8 mouse cellular contexts compared by ENCODE assay signal in genomic region chr11:102040138-102040524, GRCm38 (mm10). TPM values are rescaled to one million over a fixed set of nuclear protein-coding genes. Genes with fewer than 3 reads are reported as not detected.
DNase-seq lines count a peak whose midpoint lies in the region; ATAC-seq lines count a peak whose summit lies in the region.

No protein-coding gene starts in this region.

- no peak overlapping the region for H3K4me3 ChIP-seq in intestine, embryonic 15.5 days (replicated peaks)
- H3K4me3 ChIP-seq in limb, embryonic 10.5 days, result no peak overlapping the region
- H3K4me3 ChIP-seq in midbrain, embryonic 16.5 days (ENCODE audit: low read depth, low read length), result no peak overlapping the region

- no peak overlapping the region for H3K9ac ChIP-seq in intestine, embryonic 15.5 days
- no peak overlapping the region for H3K9ac ChIP-seq in midbrain, embryonic 16.5 days (ENCODE audit: low read depth, low read length)

- H3K9me3 ChIP-seq in intestine, embryonic 15.5 days, result no peaks in the 10 kb centered on the region
- H3K9me3 ChIP-seq in limb, embryonic 10.5 days (replicated peaks), result peaks cover under 1% of the 10 kb centered on the region; the same call in 1 of the 2 replicates
- H3K9me3 ChIP-seq in midbrain, embryonic 16.5 days (replicated peaks; ENCODE audit: control insufficient read depth, low read length, poor library complexity, severe bottlenecking), result peaks cover 1% of the 10 kb centered on the region; the same call in 1 of the 2 replicates

- H3K4me2 ChIP-seq in intestine, embryonic 15.5 days (replicated peaks), result no peak overlapping the region
- peak overlapping the region; percentile 20; the same call in 1 of the 2 replicates for H3K4me2 ChIP-seq in midbrain, embryonic 16.5 days (ENCODE audit: low read length)

- DNase-seq in CD4-positive, CD25-positive, alpha-beta regulatory T cell, adult 2 months (ENCODE audit: low read depth, low spot score), result peak; percentile 75
- DNase-seq in cerebellum, postnatal 4 days (ENCODE audit: low spot score in 2 of 2), result peak; percentile 75 to 94
- peak; percentile 80 for DNase-seq in gastrocnemius, postnatal 25 days
- peak; percentile 94 for DNase-seq in limb, embryonic 10.5 days (ENCODE audit: low spot score)
- DNase-seq in spleen, postnatal 14 days (ENCODE audit: low spot score in 2 of 2), result peak; percentile 48 to 70

- no peaks in the 10 kb centered on the region for H3K36me3 ChIP-seq in intestine, embryonic 15.5 days
- no peaks in the 10 kb centered on the region for H3K36me3 ChIP-seq in limb, embryonic 10.5 days
- no peaks in the 10 kb centered on the region for H3K36me3 ChIP-seq in midbrain, embryonic 16.5 days (ENCODE audit: control insufficient read depth, insufficient read depth, low read length)

- no peak overlapping the region for H3K27ac ChIP-seq in intestine, embryonic 15.5 days
- no peak overlapping the region for H3K27ac ChIP-seq in limb, embryonic 10.5 days
- no peak overlapping the region for H3K27ac ChIP-seq in midbrain, embryonic 16.5 days (ENCODE audit: low read length)

- WGBS in intestine, embryonic 15.5 days, result under 1% methylated on average over 9 of the region's 9 CpGs
- under 1% methylated on average over 9 of the region's 9 CpGs for WGBS in limb, embryonic 10.5 days
- WGBS in midbrain, embryonic 16.5 days, result under 1% methylated on average over 9 of the region's 9 CpGs

- H3K27me3 ChIP-seq in intestine, embryonic 15.5 days (replicated peaks), result no peaks in the 10 kb centered on the region
- H3K27me3 ChIP-seq in limb, embryonic 10.5 days (ENCODE audit: low read depth, poor library complexity, severe bottlenecking), result 0 out of 2 replicates have a peak, but pooled peaks cover 7% of the 10 kb centered on the region
- H3K27me3 ChIP-seq in midbrain, embryonic 16.5 days (ENCODE audit: control insufficient read depth, insufficient read depth, low read depth, low read length), result no peaks in the 10 kb centered on the region

- ATAC-seq in CD4-positive, CD25-positive, alpha-beta regulatory T cell, adult 4 months, result no peak
- peak; percentile 93 for ATAC-seq in intestine, embryonic 15.5 days
- ATAC-seq in midbrain, embryonic 16.5 days, result peak; percentile 48; the same call in 1 of the 2 replicates

- H3K4me1 ChIP-seq in intestine, embryonic 15.5 days (replicated peaks), result 0 out of 2 replicates have a peak, but pooled peaks cover 3% of the 10 kb centered on the region
- no peaks in the 10 kb centered on the region for H3K4me1 ChIP-seq in limb, embryonic 10.5 days
- no peaks in the 10 kb centered on the region for H3K4me1 ChIP-seq in midbrain, embryonic 16.5 days (ENCODE audit: control insufficient read depth, insufficient read depth, low read length)

RNA-seq across cellular contexts. Expression of gene Cd300lg, which starts 1.2 kb away (rescaled TPM):
- not detected for polyA plus RNA-seq in CD4-positive, CD25-positive, alpha-beta regulatory T cell, adult 4 months (2017; shearing (Covaris generic))
- 10 to 100 TPM; 13.1 to 16.5 TPM for total RNA-seq in gastrocnemius, postnatal 25 days (2021)
- 0.98 and 1.6 TPM in 2 replicates for polyA plus RNA-seq in intestine, embryonic 15.5 days (2015; fragmentation: Nextera tagmentation; extraction: Ambion mirVana)
- 0.38 and 0.45 TPM in 2 replicates for polyA plus RNA-seq in limb, embryonic 10.5 days (2016; fragmentation: Nextera tagmentation; extraction: Ambion mirVana)
- 0.23 and 0.46 TPM in 2 replicates for polyA plus RNA-seq in midbrain, embryonic 16.5 days (2015; fragmentation: Nextera tagmentation; extraction: Ambion mirVana)

RNA-seq across cellular contexts. Expression of gene Mpp3, which starts 11.9 kb away (rescaled TPM):
- under 1 TPM in 1 of 2 experiments, not detected in 1; 0.42 TPM for polyA plus RNA-seq in CD4-positive, CD25-positive, alpha-beta regulatory T cell, adult 4 months (2017; shearing (Covaris generic))
- 10 to 100 TPM; 17.6 to 29.5 TPM for total RNA-seq in gastrocnemius, postnatal 25 days (2021)
- 7.6 and 7.9 TPM in 2 replicates for polyA plus RNA-seq in intestine, embryonic 15.5 days (2015; fragmentation: Nextera tagmentation; extraction: Ambion mirVana)
- 17.7 and 18.4 TPM in 2 replicates for polyA plus RNA-seq in limb, embryonic 10.5 days (2016; fragmentation: Nextera tagmentation; extraction: Ambion mirVana)
- 57.4 and 64.6 TPM in 2 replicates for polyA plus RNA-seq in midbrain, embryonic 16.5 days (2015; fragmentation: Nextera tagmentation; extraction: Ambion mirVana)

RNA-seq across cellular contexts. Expression of gene Mpp2, which starts 48.2 kb away (rescaled TPM):
- 1 to 10 TPM; 1.3 to 3.6 TPM for polyA plus RNA-seq in CD4-positive, CD25-positive, alpha-beta regulatory T cell, adult 4 months (2017; shearing (Covaris generic))
- total RNA-seq in gastrocnemius, postnatal 25 days (2021), result 1 to 10 TPM; 1.2 to 2.1 TPM
- polyA plus RNA-seq in intestine, embryonic 15.5 days (2015; fragmentation: Nextera tagmentation; extraction: Ambion mirVana), result 6.2 and 6.8 TPM in 2 replicates
- 11.5 and 16.6 TPM in 2 replicates for polyA plus RNA-seq in limb, embryonic 10.5 days (2016; fragmentation: Nextera tagmentation; extraction: Ambion mirVana)
- polyA plus RNA-seq in midbrain, embryonic 16.5 days (2015; fragmentation: Nextera tagmentation; extraction: Ambion mirVana), result 31.8 and 39.9 TPM in 2 replicates

RNA-seq across cellular contexts. Expression of gene Dusp3, which starts 53.3 kb away (rescaled TPM):
- polyA plus RNA-seq in CD4-positive, CD25-positive, alpha-beta regulatory T cell, adult 4 months (2017; shearing (Covaris generic)), result 1 to 10 TPM; 1.6 to 1.7 TPM
- total RNA-seq in gastrocnemius, postnatal 25 days (2021), result 100 to 1,000 TPM; 134 to 137 TPM
- 25.6 and 26.5 TPM in 2 replicates for polyA plus RNA-seq in intestine, embryonic 15.5 days (2015; fragmentation: Nextera tagmentation; extraction: Ambion mirVana)
- 9.2 TPM in 2 replicates for polyA plus RNA-seq in limb, embryonic 10.5 days (2016; fragmentation: Nextera tagmentation; extraction: Ambion mirVana)
- 25.6 and 29.7 TPM in 2 replicates for polyA plus RNA-seq in midbrain, embryonic 16.5 days (2015; fragmentation: Nextera tagmentation; extraction: Ambion mirVana)

RNA-seq across cellular contexts. Expression of gene Cfap97d1, which starts 56.1 kb away (rescaled TPM):
- not detected for polyA plus RNA-seq in CD4-positive, CD25-positive, alpha-beta regulatory T cell, adult 4 months (2017; shearing (Covaris generic))
- not detected for total RNA-seq in gastrocnemius, postnatal 25 days (2021)
- not detected in 2 replicates for polyA plus RNA-seq in intestine, embryonic 15.5 days (2015; fragmentation: Nextera tagmentation; extraction: Ambion mirVana)
- polyA plus RNA-seq in limb, embryonic 10.5 days (2016; fragmentation: Nextera tagmentation; extraction: Ambion mirVana), result not detected in 2 replicates
- not detected in 2 replicates for polyA plus RNA-seq in midbrain, embryonic 16.5 days (2015; fragmentation: Nextera tagmentation; extraction: Ambion mirVana)
